8 mouse cellular contexts compared by ENCODE assay signal in the genomic region with DNA sequence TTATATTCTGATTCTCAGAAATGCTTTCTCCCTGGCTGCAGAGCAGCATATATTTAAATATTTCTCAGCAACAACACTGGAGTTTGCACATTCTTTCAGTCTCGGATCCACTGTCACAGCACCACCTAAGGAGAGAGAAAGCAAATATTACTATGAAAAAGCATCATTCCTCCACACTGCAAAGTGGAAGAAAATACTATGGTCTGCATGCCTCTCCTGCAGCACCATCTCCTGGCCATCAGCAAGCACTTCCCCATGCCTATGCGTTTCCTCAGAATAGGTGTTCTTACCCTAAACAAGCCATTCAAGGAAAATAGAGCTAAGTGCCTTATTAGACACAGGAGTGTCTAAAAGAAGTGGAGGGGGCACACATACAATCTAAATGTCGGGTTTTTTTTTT.
A peak's percentile ranks its signal among the peaks of the same experiment; 100 is the strongest.
DNase-seq lines count a peak whose midpoint lies in the region; ATAC-seq and TF ChIP-seq lines count a peak whose summit lies in the region.

No protein-coding gene starts in this region.

- H3K36me3 ChIP-seq in kidney, adult 2 months (ENCODE audit: control insufficient read depth, insufficient read depth, low read length), result no peaks in the 10 kb centered on the region
- H3K36me3 ChIP-seq in kidney, embryonic 16.5 days (ENCODE audit: insufficient read depth, low read length), result no peaks in the 10 kb centered on the region
- no peaks in the 10 kb centered on the region for H3K36me3 ChIP-seq in MEL (ENCODE audit: control insufficient read depth in 1 of 2, insufficient read depth in 2 of 2, low read length in 2 of 2)
- H3K36me3 ChIP-seq in thymus, adult 2 months (ENCODE audit: control insufficient read depth, insufficient read depth, low read length), result no peaks in the 10 kb centered on the region

- H3K4me3 ChIP-seq in kidney, adult 2 months (ENCODE audit: insufficient read depth, low read depth, low read length), result no peak overlapping the region
- no peak overlapping the region for H3K4me3 ChIP-seq in kidney, embryonic 16.5 days (ENCODE audit: low read length)
- no peak overlapping the region for H3K4me3 ChIP-seq in MEL (ENCODE audit: control insufficient read depth in 1 of 2, insufficient read depth in 1 of 2, low read depth in 2 of 2, low read length in 2 of 2)
- no peak overlapping the region for H3K4me3 ChIP-seq in cortical plate, adult 2 months (ENCODE audit: insufficient read depth, low read length)
- no peak overlapping the region for H3K4me3 ChIP-seq in thymus, adult 2 months (ENCODE audit: control insufficient read depth, insufficient read depth, low read length)

- no peak overlapping the region for H3K4me2 ChIP-seq in kidney, embryonic 16.5 days (replicated peaks; ENCODE audit: low read depth, low read length)

- no peak overlapping the region for H3K9ac ChIP-seq in kidney, embryonic 16.5 days (replicated peaks; ENCODE audit: low read length)
- no peak overlapping the region for H3K9ac ChIP-seq in MEL (ENCODE audit: control insufficient read depth, low read depth, low read length, poor library complexity, severe bottlenecking)

- H3K27me3 ChIP-seq in kidney, adult 2 months (replicated peaks; ENCODE audit: control insufficient read depth, insufficient read depth, low read length), result no peaks in the 10 kb centered on the region; the same call in 1 of the 2 replicates
- H3K27me3 ChIP-seq in kidney, embryonic 16.5 days (ENCODE audit: insufficient read depth, low read length), result no peaks in the 10 kb centered on the region
- H3K27me3 ChIP-seq in MEL (ENCODE audit: control insufficient read depth in 1 of 2, insufficient read depth in 2 of 2, low read length in 2 of 2), result 0 out of 4 replicates have a peak, but pooled peaks cover 0 to 1% of the 10 kb centered on the region in 2 experiments
- H3K27me3 ChIP-seq in thymus, adult 2 months (ENCODE audit: control insufficient read depth, insufficient read depth, low read length), result no peaks in the 10 kb centered on the region

- TF ChIP-seq POLR2A in kidney, adult 2 months (IDR thresholded peaks at IDR 0.05; ENCODE audit: low read depth, low read length), result no peak
- no peak for TF ChIP-seq POLR2A in MEL (IDR thresholded peaks at IDR 0.05; ENCODE audit: control insufficient read depth in 1 of 2, insufficient read depth in 1 of 2, low read depth in 1 of 2, low read length in 2 of 2, poor library complexity in 1 of 2)
- no peak for TF ChIP-seq POLR2A in cortical plate, adult 2 months (IDR thresholded peaks at IDR 0.05; ENCODE audit: extremely low read depth, insufficient read depth, low read length)
- no peak for TF ChIP-seq POLR2A in thymus, adult 2 months (IDR thresholded peaks at IDR 0.05; ENCODE audit: control insufficient read depth, extremely low read depth, insufficient read depth, low read length, poor library complexity)

- TF ChIP-seq CTCF in kidney, adult 2 months (conservative IDR thresholded peaks at IDR 0.05; ENCODE audit: insufficient read depth, insufficient read length, low read depth, low read length), result peak; percentile 58; the same call in 1 of the 2 replicates
- TF ChIP-seq CTCF in MEL (IDR thresholded peaks at IDR 0.05 in 2 of 3, conservative IDR thresholded peaks at IDR 0.05 in 1 of 3; ENCODE audit: control insufficient read depth in 1 of 3, insufficient read depth in 1 of 3, low read depth in 2 of 3, low read length in 3 of 3, poor library complexity in 1 of 3, severe bottlenecking in 1 of 3), result peak; percentile 31 to 49 (median 43)
- TF ChIP-seq CTCF in cortical plate, adult 2 months (IDR thresholded peaks at IDR 0.05; ENCODE audit: extremely low read depth, insufficient read depth, low read length), result peak; percentile 96
- no peak for TF ChIP-seq CTCF in thymus, adult 2 months (IDR thresholded peaks at IDR 0.05; ENCODE audit: borderline replicate concordance, control insufficient read depth, extremely low read depth, insufficient read depth, low read length, poor library complexity)

- no peaks in the 10 kb centered on the region for H3K4me1 ChIP-seq in kidney, adult 2 months (ENCODE audit: control insufficient read depth, insufficient read depth, low read length)
- H3K4me1 ChIP-seq in kidney, embryonic 16.5 days (ENCODE audit: insufficient read depth, low read length), result no peaks in the 10 kb centered on the region
- H3K4me1 ChIP-seq in MEL (ENCODE audit: control insufficient read depth in 1 of 2, insufficient read depth in 2 of 2, low read length in 2 of 2), result no peaks in the 10 kb centered on the region
- H3K4me1 ChIP-seq in cortical plate, adult 2 months (ENCODE audit: control insufficient read depth, insufficient read depth, low read length), result no peaks in the 10 kb centered on the region; the same call in 1 of the 2 replicates
- H3K4me1 ChIP-seq in thymus, adult 2 months (replicated peaks; ENCODE audit: control insufficient read depth, insufficient read depth, low read length), result no peaks in the 10 kb centered on the region

- 32% methylated on average over 3 of the region's 3 CpGs for WGBS in kidney, adult 2 months
- 52% methylated on average over 3 of the region's 3 CpGs for WGBS in kidney, embryonic 16.5 days
- WGBS in thymus, adult 2 months, result 43% methylated on average over 3 of the region's 3 CpGs

- TF ChIP-seq EP300 in MEL (IDR thresholded peaks at IDR 0.05; ENCODE audit: low read depth in 1 of 2, low read length in 2 of 2), result no peak

- H3K9me3 ChIP-seq in kidney, embryonic 16.5 days (ENCODE audit: low read length), result no peaks in the 10 kb centered on the region
- no peaks in the 10 kb centered on the region for H3K9me3 ChIP-seq in MEL (replicated peaks; ENCODE audit: insufficient read depth, low read length)

- no peak overlapping the region for H3K27ac ChIP-seq in kidney, adult 2 months (ENCODE audit: insufficient read depth, low read depth, low read length)
- no peak overlapping the region for H3K27ac ChIP-seq in kidney, embryonic 16.5 days (ENCODE audit: low read length)
- no peak overlapping the region for H3K27ac ChIP-seq in MEL (ENCODE audit: control insufficient read depth, low read depth, low read length)
- H3K27ac ChIP-seq in cortical plate, adult 2 months (ENCODE audit: insufficient read depth, low read length), result no peak overlapping the region
- H3K27ac ChIP-seq in thymus, adult 2 months (ENCODE audit: control insufficient read depth, insufficient read depth, low read length), result no peak overlapping the region

- no peaks in the 10 kb centered on the region for H3K79me2 ChIP-seq in MEL (ENCODE audit: control insufficient read depth, insufficient read depth, low read length, poor library complexity)

- DNase-seq in kidney, adult 2 months, result no peak
- peak; percentile 19 for DNase-seq in MEL (ENCODE audit: low read depth, low spot score)
- peak; percentile 28 to 47 for DNase-seq in layer of hippocampus, postnatal 10 days (ENCODE audit: low spot score in 2 of 2)
- peak; percentile 70 to 73 for DNase-seq in right cerebral cortex, postnatal 10 days (ENCODE audit: low spot score in 2 of 2)
- DNase-seq in thymus, adult 2 months, result no peak
- DNase-seq in testis, postnatal 14 days (ENCODE audit: low spot score), result no peak

- ATAC-seq in kidney, embryonic 16.5 days (ENCODE audit: low FRiP score, low TSS enrichment), result no peak

- TF ChIP-seq RAD21 in MEL (IDR thresholded peaks at IDR 0.05; ENCODE audit: low read depth, low read length), result peak; percentile 47

TF ChIP-seq in MEL, 35 proteins besides CTCF, POLR2A, EP300 and RAD21:
- TF ChIP-seq ZNF384 (IDR thresholded peaks at IDR 0.05; ENCODE audit: low read depth, low read length) (no peak), SMC3 (IDR thresholded peaks at IDR 0.05; ENCODE audit: low read depth, low read length) (peak; percentile 40)
TF ChIP-seq in MEL: peak in this region for 1.

Comparison
In these comparisons a context has a peak if more than half of its experiments do, and no peak if none do; other contexts are left out.
1. DNase-seq: peak in MEL (single experiment), layer of hippocampus, postnatal 10 days (2 of 2) and right cerebral cortex, postnatal 10 days (2 of 2); none in kidney, adult 2 months (single experiment), thymus, adult 2 months (single experiment) and testis, postnatal 14 days (single experiment).